Mouse (Mus musculus): Measurements from ENCODE around the gene Lhx9. TPM values are rescaled to one million over a fixed set of nuclear protein-coding genes. Genes with fewer than 3 reads are reported as not detected.

Gene Lhx9
- polyA plus RNA-seq, 1 experiment, result 83.9 TPM

GRCm38 (mm10) chr1:138846581-138846980 is 1.8 kb downstream of the Lhx9 start:
- TF ChIP-seq CTCF (IDR thresholded peaks at IDR 0.05; ENCODE audit: borderline replicate concordance, extremely low read depth, insufficient read depth, insufficient read length), result no peak
- no peak for TF ChIP-seq POLR2A (IDR thresholded peaks at IDR 0.05; ENCODE audit: borderline replicate concordance, extremely low read depth, insufficient read depth, insufficient read length, poor library complexity, severe bottlenecking)
- DNase-seq (ENCODE audit: low read depth), result no peak

GRCm38 (mm10) chr1:138846131-138846530 is 2.2 kb downstream of the Lhx9 start:
- no peak for DNase-seq (ENCODE audit: low read depth)
- TF ChIP-seq CTCF (IDR thresholded peaks at IDR 0.05; ENCODE audit: borderline replicate concordance, extremely low read depth, insufficient read depth, insufficient read length), result no peak
- TF ChIP-seq POLR2A (IDR thresholded peaks at IDR 0.05; ENCODE audit: borderline replicate concordance, extremely low read depth, insufficient read depth, insufficient read length, poor library complexity, severe bottlenecking), result no peak

GRCm38 (mm10) chr1:138845481-138845880 is 2.9 kb downstream of the Lhx9 start:
- TF ChIP-seq CTCF (IDR thresholded peaks at IDR 0.05; ENCODE audit: borderline replicate concordance, extremely low read depth, insufficient read depth, insufficient read length) (no peak), POLR2A (IDR thresholded peaks at IDR 0.05; ENCODE audit: borderline replicate concordance, extremely low read depth, insufficient read depth, insufficient read length, poor library complexity, severe bottlenecking) (no peak)
- no peak for DNase-seq (ENCODE audit: low read depth)

GRCm38 (mm10) chr1:138844166-138844565 is 4.2 kb downstream of the Lhx9 start:
- TF ChIP-seq POLR2A (IDR thresholded peaks at IDR 0.05; ENCODE audit: borderline replicate concordance, extremely low read depth, insufficient read depth, insufficient read length, poor library complexity, severe bottlenecking) (no peak), CTCF (IDR thresholded peaks at IDR 0.05; ENCODE audit: borderline replicate concordance, extremely low read depth, insufficient read depth, insufficient read length) (no peak)
- peak; percentile 86 for DNase-seq (ENCODE audit: low read depth)

- TF ChIP-seq POLR2A (IDR thresholded peaks at IDR 0.05; ENCODE audit: borderline replicate concordance, extremely low read depth, insufficient read depth, insufficient read length, poor library complexity, severe bottlenecking), result no peak
- no peak for TF ChIP-seq CTCF (IDR thresholded peaks at IDR 0.05; ENCODE audit: borderline replicate concordance, extremely low read depth, insufficient read depth, insufficient read length)
- peak; percentile 88 for DNase-seq (ENCODE audit: low read depth)
Measured at GRCm38 (mm10) chr1:138843361-138844091, 4.9 kb downstream of the Lhx9 start.

- TF ChIP-seq POLR2A (IDR thresholded peaks at IDR 0.05; ENCODE audit: borderline replicate concordance, extremely low read depth, insufficient read depth, insufficient read length, poor library complexity, severe bottlenecking) (no peak), CTCF (IDR thresholded peaks at IDR 0.05; ENCODE audit: borderline replicate concordance, extremely low read depth, insufficient read depth, insufficient read length) (no peak)
- no peak for DNase-seq (ENCODE audit: low read depth)
Measured at GRCm38 (mm10) chr1:138842756-138843155, 5.6 kb downstream of the Lhx9 start.

GRCm38 (mm10) chr1:138842315-138842714 is 6.1 kb downstream of the Lhx9 start:
- TF ChIP-seq CTCF (IDR thresholded peaks at IDR 0.05; ENCODE audit: borderline replicate concordance, extremely low read depth, insufficient read depth, insufficient read length) (no peak), POLR2A (IDR thresholded peaks at IDR 0.05; ENCODE audit: borderline replicate concordance, extremely low read depth, insufficient read depth, insufficient read length, poor library complexity, severe bottlenecking) (no peak)
- DNase-seq (ENCODE audit: low read depth), result peak; percentile 93

GRCm38 (mm10) chr1:138841306-138842095 is 6.9 kb downstream of the Lhx9 start:
- peak; percentile 79 for DNase-seq (ENCODE audit: low read depth)
- no peak for TF ChIP-seq CTCF (IDR thresholded peaks at IDR 0.05; ENCODE audit: borderline replicate concordance, extremely low read depth, insufficient read depth, insufficient read length)
- TF ChIP-seq POLR2A (IDR thresholded peaks at IDR 0.05; ENCODE audit: borderline replicate concordance, extremely low read depth, insufficient read depth, insufficient read length, poor library complexity, severe bottlenecking), result no peak

GRCm38 (mm10) chr1:138840440-138841305 is 7.7 kb downstream of the Lhx9 start:
- TF ChIP-seq POLR2A (IDR thresholded peaks at IDR 0.05; ENCODE audit: borderline replicate concordance, extremely low read depth, insufficient read depth, insufficient read length, poor library complexity, severe bottlenecking), result no peak
- TF ChIP-seq CTCF (IDR thresholded peaks at IDR 0.05; ENCODE audit: borderline replicate concordance, extremely low read depth, insufficient read depth, insufficient read length), result no peak
- DNase-seq (ENCODE audit: low read depth), result peak; percentile 66

GRCm38 (mm10) chr1:138839809-138840430 is 8.5 kb downstream of the Lhx9 start:
- DNase-seq (ENCODE audit: low read depth), result no peak
- TF ChIP-seq CTCF (IDR thresholded peaks at IDR 0.05; ENCODE audit: borderline replicate concordance, extremely low read depth, insufficient read depth, insufficient read length) (no peak), POLR2A (IDR thresholded peaks at IDR 0.05; ENCODE audit: borderline replicate concordance, extremely low read depth, insufficient read depth, insufficient read length, poor library complexity, severe bottlenecking) (no peak)

Data from brain, embryonic 14.5 days (tissue).